Mouse (Mus musculus) heart, postnatal 10 days (tissue): ENCODE results near the gene Dntt. TPM values are rescaled to one million over a fixed set of nuclear protein-coding genes. Genes with fewer than 3 reads are reported as not detected.

Source experiments
- DNase-seq, 2 experiments: peaks; one replicate each; pipeline ENCODE4 v3.0.0; 2021
- intact Hi-C: fragments of 180-260 bp; cut with DNase I; formaldehyde crosslinking; loops from one replicate; pipeline ENCODE4 v1.15.1; 2025
- total RNA-seq, 2 experiments: library from RNA; stranded (reverse); gene quantifications; 2 replicates each; pipeline ENCODE4 v1.2.3; 2021

The Dntt gene
- total RNA-seq, 2 experiments from 2014 or later: 0.47 to 0.50 TPM

DNA sequence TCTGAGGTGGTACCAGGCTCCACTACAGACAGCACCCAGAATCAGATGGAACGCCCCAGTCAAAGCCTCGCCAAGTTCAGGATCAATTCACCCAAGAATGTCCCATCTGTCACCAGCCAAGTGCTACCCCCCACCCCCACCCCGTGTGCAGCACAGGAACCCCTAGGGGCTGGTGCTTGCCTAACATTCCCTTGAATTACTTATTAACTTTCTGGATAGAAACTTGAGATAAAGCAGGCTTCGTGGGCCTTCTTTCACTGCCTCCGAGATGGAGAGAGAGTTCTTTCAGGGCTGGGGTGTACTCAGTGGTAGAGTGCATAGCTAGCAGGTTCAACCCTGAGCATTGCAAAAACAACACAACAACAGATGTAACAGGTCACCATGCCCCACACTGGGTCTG is 23.2 kb downstream of the Dntt start:
- intact Hi-C loops: no loop called here

DNA sequence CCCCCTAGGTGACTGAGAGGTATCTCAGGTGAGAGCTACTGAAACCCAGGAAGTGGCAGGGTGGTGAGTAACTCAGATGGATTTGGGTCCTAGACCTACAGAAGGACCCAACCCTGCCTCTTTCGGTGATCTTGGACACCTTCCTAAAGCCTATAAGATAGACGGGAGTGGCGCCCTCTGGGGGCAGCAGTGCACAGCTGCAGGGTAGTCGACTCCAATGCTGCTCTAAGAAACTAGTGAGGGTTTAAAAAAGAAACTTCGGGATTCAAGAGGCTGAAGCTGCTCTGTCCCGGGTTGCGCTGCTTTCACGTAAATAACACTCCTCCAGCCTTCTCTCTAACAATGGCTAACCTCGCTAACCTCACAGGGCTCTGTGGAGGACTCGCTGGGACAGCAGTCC is 24.5 kb downstream of the Dntt start:
- DNase-seq: peak in 1 of 2 experiments; percentile 36
- intact Hi-C loops: no loop called here

More for the DNA sequence above, 23.2 kb downstream of the Dntt start:
- no peak for DNase-seq

DNA sequence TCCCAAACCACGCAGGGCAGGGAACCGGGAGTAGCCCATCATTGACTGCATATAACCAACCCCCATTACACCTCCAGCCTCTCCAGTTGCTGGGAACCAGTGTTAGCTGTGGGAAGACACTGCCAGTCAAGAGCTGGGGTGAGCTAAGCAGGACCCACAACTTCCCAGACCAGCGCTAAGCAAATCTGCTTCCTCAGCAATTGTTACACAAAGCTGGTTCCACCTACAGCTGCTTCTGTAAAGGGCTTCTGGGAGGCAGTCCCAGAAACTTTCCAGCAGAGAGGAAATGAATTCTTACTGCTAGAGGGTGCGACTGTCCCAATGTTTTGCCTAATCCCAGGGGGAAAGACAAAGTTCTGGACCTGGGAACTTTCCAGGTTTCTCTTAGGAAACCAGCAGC is 25.6 kb downstream of the Dntt start:
- intact Hi-C loops: no loop called here
- no peak for DNase-seq

DNA sequence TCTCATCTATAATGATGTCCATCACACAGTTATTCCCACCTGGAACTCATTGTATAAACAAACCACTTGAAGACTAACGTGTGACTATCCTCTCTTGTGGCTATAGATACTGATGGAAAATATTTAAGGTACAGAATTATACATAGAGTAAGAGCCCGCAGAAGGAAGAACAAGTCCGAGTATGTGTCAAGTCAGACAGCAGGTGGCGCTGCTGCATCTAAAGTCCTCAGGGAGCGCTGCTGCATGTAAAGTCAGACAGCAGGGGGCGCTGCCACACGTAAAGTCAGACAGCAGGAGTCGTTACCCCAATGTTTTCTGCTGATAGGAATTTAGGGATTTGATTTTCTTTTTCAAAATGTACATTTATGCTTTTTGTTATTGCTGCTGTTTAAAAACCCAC is 42.4 kb downstream of the Dntt start:
- intact Hi-C loops: no loop called here
- DNase-seq: peak; percentile 86 to 95

DNA sequence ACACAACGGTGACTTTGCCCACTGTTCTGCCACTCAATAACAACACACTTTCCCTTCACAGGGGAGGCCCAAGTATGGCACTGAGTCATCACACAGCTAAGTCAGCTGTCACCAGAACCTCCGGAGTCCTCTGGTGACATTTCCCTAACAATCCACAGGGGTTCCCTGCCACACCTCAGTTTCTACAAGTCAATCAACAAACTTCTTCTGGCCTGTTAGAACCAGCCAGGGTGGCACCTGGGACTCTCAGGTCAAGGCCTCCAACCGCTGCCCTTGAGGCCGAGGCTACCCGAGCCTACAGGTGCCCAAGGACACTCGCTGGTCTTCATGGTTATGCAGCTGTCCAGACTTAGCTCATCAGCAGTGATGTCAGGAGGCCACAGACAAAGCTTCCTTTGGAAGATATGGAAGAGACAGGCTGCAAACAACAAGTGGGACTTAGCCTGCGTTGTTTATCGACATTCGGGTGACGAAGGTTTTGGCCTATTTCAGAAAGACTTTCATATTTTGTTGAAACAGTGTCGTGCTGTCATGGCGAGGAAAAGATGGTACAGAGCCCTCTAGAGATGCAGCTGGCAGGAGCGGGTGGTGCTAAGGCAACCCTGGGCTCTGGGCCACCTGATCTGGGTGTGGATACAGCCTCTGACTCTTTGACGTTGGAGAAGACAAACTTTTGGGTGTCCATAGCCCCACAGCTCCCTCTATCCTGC is 44.8 kb downstream of the Dntt start:
- intact Hi-C loops: no loop called here
- DNase-seq: no peak

DNA sequence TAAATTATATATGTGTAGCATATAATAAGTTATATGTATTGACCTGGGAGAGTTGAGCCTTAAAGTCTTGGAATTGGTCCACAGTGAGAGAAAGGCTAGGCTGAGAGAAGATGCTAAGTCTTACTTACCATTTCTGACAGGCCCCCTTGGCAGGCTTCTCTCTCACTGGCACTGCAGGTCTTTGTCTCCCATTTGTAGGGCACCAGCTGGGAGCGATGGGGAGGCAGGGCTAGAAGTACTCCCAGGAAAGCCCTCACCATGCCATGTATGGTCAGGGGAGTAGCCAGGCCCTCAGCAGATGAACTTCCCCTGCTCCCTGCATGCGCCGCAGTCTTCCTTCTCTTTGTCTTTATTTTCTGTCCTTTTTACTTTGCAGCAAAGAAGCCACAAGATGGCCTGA is 47.8 kb downstream of the Dntt start, which contains the start of gene Opalin:
Opalin (minus strand) TSS at position 208 of the 400 bp plus-strand sequence.
- no peak for DNase-seq
- intact Hi-C loops: no loop called here

DNA sequence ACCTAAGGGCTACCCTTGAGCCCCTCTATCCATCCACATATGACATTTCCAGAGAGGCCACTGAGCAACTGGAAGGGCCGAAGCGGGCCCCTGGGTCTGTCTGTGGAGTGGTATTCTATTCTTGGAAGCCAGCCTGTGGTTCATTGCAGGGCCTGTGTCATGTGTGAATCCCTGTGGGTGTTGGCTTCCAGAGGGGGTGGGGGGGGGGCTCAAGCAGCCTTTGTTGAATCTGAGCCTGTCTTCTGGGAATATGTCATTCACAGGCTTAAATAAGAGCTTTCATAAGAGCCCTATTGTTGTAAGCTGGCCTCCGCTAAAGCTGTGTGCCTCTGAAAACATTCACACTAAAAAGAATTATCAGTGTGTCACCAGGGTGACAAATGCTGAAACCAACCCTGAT is 52.5 kb downstream of the Dntt start:
- no peak for DNase-seq
- intact Hi-C loops: no loop called here

DNA sequence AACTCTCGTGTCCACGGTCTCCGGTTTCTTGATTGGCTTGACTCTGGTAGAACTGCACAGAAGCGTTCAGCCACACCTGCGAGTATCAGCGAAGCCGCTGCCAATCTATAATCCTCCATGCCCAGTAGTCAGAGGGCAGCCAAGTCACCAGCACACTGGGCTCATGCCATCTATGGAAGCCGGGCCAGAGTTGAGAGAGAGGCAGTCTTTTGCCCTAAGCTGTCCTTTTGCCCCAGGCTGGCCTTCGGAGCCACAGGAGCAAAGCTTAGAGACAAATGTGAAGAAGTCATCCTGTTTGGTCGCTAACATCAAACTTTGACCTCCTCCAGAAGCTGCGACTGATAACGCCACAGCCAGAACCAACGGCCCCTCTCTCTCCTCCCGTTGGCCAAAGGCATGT is 54.6 kb downstream of the Dntt start:
- intact Hi-C loops: no loop called here
- DNase-seq: no peak

DNA sequence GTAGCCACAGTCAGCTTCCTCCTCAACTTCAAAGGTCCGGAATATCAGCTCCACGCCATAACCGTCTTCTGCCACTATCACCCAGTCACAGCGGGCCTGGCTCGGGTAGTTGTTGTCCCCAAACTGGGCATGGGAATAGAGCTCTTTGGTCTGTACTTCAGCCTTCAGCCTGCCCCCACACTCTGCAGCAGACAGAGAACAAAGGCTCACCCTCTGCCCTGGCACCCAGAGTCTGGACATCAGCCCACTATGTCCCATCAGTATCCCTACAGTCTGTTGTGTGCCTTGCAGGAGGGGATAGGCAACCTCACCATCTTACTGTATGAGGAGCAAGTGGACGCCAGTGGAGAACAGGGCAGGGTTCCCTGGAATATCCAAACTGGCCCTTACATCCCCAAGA is 57.2 kb downstream of the Dntt start:
- intact Hi-C loops: loop anchor here (2.0 to 5.0 kb wide), 2 partner anchors 116 to 159 kb away; no protein-coding TSS in a partner anchor
- DNase-seq: no peak

DNA sequence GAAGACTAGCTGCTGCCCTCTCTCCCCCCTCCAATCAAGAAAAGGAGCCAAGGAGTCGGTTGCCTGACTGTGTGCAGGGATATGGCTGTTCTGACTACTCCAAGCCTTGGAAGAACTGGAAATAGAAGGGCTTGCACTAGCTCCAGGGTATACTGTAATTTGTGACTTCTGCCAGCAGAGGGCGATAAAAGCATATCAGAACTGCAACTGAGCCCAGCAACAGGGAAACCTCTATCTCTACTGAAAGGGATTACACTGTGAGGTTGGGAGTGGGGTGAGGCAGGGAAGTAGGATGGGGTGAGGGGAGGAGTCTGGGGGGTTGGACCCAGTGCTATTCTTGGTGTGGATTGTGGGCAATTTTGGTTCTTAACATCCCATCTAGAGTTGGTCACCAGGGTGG is 57.6 kb downstream of the Dntt start:
- peak; percentile 81 to 88 for DNase-seq
- intact Hi-C loops: loop anchor here (2.0 to 5.0 kb wide), 2 partner anchors 116 to 158 kb away; no protein-coding TSS in a partner anchor

DNA sequence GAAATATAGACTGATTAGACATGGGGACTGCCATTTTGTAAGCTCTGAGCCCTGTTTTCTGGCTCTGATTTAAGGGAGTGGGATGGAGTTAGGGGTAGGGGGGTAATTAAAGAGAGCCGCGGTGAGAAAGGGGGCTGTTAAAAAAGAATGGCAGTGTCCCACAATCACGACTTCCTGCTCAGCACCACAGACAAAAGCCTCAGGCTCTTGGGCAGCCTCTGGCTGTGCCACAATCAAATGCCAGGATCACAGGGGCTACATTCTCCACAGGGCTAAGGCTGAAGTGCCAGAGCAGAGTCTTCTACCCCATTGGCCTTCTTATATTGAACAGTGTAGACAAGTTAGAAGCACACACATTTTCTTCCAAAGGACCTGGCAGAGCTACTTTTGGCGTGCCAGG is 58.8 kb downstream of the Dntt start:
- DNase-seq: no peak
- intact Hi-C loops: loop anchor here (2.0 to 5.0 kb wide), 2 partner anchors 114 to 157 kb away; no protein-coding TSS in a partner anchor

DNA sequence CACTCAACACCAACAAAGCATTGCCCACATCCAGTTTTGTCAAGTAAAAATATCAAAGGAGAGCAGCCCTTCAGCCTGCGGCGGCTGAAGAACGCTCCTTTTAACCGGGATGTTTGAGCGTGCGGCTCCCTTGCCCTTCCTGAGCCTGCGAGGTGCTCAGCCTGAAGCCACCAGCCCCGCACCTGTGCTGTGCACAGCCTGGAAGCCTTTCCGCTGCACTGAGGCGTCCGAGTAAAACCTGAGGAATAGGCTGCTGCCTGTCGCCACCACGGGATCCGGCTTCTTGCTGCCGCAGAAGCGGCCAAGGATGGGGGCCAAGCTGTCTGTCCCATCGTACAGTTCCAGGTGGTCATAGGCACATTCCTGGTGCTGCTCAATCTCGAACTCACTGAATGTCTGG is 59.4 kb downstream of the Dntt start:
- intact Hi-C loops: loop anchor here (5.0 kb wide), 1 partner anchor 114 kb away; no protein-coding TSS in a partner anchor
- DNase-seq: no peak

DNA sequence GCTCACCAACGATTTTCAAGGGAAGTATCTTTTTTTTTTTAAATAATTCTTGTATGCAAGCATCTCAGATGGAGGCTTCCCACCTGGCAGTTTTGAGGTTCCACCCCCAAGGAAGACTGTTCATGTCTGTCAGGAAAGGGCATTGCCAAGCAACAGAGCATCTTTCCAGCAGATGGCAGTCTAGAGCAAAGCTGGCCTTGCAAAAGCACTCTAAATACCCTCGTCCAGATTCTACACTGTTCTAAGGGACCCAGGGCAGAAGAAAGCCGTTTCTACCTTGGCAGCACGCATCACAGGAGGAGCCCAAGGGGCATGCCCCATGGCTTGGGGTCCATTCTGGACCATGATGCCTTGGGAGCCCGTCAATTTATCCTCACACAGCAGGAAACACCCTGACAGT is 60.8 kb downstream of the Dntt start:
- intact Hi-C loops: loop anchor here (5.0 kb wide), 1 partner anchor 112 kb away; no protein-coding TSS in a partner anchor
- DNase-seq: peak; percentile 53 to 80

DNA sequence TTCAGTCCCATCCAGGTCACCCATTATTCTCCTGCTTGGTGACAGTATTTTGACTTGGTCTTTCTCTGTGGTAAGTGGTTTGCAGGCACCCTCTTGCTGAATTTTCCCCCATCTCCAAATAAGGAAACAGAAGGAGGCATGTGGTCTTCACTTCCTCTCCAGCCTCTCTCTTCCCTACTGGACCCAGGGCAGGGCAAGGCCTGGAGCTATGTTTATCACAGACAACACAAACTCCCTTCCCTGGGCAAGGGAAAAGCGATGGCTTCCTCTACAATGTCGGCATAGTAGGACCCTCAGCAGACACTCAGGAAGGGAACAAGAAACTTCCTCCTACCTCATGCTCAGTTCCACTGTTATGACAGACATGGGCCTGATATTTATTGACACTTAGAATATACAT is 62.8 kb downstream of the Dntt start:
- intact Hi-C loops: no loop called here

DNA sequence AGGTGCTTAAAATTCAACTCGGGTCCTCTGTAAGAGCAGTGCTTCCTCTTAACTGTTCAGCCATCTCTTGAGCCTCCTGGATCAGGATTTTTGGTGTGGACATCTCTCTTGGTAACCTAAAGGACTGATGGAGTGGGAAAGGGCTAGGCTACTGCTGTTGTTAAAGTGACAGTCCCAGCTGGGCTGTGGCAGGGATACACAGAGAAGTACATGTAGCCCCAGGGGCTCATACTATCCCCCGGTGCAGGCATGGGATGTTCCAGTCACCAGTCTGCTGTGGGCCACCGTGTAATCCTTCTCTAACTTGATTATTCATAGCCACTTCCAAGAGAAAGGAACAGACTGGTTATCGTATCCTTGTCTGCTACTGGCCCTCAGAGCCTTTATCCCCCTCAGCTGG is 68.0 kb downstream of the Dntt start:
- DNase-seq: no peak
- intact Hi-C loops: no loop called here

More for the DNA sequence above, 62.8 kb downstream of the Dntt start:
- no peak for DNase-seq

DNA sequence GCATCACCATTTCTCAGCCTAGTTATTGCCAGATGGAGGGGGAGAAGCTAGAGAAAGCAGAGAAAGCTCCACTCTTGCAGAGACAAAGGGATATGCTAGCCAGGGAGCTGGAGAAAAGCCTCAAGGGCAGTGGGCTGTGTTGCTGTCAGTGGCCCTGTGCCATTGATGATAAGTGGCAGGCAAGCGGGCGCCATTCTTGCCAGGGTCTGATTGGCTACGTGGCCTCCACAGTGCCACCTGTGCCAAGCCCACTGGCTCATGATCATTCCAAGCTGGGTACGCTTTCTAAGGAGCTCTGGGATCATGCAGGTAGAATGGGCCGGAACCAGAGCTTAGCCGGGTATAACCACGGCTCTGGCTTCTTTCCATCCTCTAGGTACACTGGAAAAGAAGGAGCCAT is 71.8 kb downstream of the Dntt start:
- DNase-seq: no peak
- intact Hi-C loops: no loop called here

DNA sequence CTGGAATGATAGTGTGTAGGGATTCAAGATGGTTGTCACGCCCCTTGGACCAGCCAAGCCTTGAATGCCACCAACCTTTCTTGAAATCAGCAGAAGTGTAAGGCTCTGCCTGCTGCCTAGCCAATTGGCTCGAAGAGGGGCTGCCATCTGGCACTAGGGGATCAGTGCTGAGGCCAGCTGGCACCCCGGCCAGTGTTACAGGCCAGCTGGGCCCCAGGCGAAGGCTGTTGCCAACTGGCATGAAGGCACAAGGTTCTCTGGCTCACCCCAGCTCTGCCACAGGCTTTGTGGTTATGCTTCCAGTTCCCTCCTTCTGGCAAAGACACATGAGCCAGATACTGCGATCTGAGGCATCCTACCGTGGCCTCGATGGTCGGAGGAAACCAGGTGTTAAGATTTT is 72.3 kb downstream of the Dntt start:
- DNase-seq: peak; percentile 53 to 75
- intact Hi-C loops: no loop called here

DNA sequence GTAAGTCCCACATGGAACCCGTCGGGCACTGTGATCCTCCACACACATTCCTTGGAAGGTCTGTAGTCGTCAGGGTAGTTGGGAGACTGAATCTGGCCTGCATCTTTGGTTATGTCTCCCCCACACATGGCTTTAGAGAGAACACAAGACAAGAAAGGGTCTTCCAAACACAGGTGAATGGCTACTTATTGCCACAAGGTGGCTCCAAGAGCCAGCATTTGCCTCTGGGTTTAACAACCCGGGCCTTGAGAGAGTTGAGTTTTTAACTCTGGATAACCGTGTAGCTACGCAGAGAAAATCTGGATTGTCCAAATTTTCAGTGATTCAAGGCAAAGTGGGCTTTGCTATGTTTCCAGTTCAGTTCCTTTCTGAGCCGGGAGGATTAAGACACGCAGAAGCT is 75.8 kb downstream of the Dntt start:
- intact Hi-C loops: loop anchor here (1.0 to 2.0 kb wide), 2 partner anchors 100 to 140 kb away; no protein-coding TSS in a partner anchor
- DNase-seq: peak; percentile 44 to 48

DNA sequence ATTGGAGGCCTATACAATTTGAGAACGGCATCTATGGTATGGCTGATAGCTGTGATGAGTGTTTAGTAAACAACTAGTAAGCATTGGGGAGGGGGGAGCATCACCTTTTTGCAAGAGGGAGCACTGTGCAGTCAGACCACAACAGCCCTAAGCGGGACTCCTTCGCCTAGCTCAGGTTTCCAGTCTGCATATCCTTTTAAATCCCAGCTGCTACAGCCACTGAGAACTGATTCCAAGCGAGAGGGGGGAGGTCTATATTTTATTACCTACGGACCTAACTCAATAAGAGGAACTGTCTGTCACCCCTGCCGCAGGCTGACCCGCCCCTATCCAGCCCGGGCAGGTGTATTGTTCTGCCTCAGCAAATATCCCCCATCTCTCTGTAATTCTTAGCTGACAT is 78.5 kb downstream of the Dntt start:
- intact Hi-C loops: no loop called here
- DNase-seq: no peak

DNA sequence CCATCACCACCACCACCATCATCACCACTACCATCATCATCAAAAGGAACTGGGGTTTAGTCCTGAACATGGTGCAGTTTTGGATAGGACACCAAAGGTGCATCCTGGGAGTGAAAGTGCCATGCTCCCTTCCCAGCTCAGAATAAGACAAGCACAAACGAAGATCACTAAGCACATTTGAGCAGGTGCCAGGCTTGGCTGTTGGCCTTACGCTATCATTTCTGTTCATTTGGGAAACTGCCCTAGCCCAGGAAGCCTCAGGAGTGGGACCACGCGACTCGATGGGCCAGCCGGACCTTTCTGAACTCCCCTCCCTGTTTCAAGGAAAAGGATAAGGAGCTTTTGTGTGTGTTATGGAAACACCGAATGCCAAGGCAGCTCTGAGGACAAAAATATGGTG is 79.6 kb downstream of the Dntt start:
- intact Hi-C loops: no loop called here
- no peak for DNase-seq
